Mouse (Mus musculus): Measurements from ENCODE around the gene Rab11fip5. TPM values are rescaled to one million over a fixed set of nuclear protein-coding genes. Genes with fewer than 3 reads are reported as not detected.

The Rab11fip5 gene
- polyA plus RNA-seq, 1 experiment from 2014 or later: 21.3 TPM

- Histone ChIP-seq H3K27me3 (ENCODE audit: control insufficient read depth, insufficient read depth, low read length) (no peaks in the 10 kb centered on the region), H3K27ac (no peak overlapping the region), H3K9ac (no peak overlapping the region), H3K36me3 (replicated peaks; ENCODE audit: control insufficient read depth, insufficient read depth) (no peaks in the 10 kb centered on the region), H3K9me3 (ENCODE audit: control insufficient read depth, low read length) (no peaks in the 10 kb centered on the region), H3K4me3 (replicated peaks; ENCODE audit: low read length) (no peak overlapping the region), H3K4me1 (replicated peaks; ENCODE audit: control insufficient read depth, insufficient read depth, low read length) (peaks cover 5% of the 10 kb centered on the region; the same call in 1 of the 2 replicates), H3K4me2 (replicated peaks) (no peak overlapping the region)
- 87% methylated on average over 2 of the region's 2 CpGs for WGBS
- DNase-seq (ENCODE audit: low spot score) (no peak), ATAC-seq (ENCODE audit: low FRiP score) (no peak)
Measured at GRCm38 (mm10) chr6:85316211-85316610, 58.2 kb downstream of the Rab11fip5 start.

- Histone ChIP-seq H3K36me3 (replicated peaks; ENCODE audit: control insufficient read depth, insufficient read depth) (no peaks in the 10 kb centered on the region), H3K9ac (no peak overlapping the region), H3K4me1 (replicated peaks; ENCODE audit: control insufficient read depth, insufficient read depth, low read length) (peaks cover 5% of the 10 kb centered on the region; the same call in 1 of the 2 replicates), H3K27me3 (ENCODE audit: control insufficient read depth, insufficient read depth, low read length) (no peaks in the 10 kb centered on the region), H3K4me3 (replicated peaks; ENCODE audit: low read length) (no peak overlapping the region), H3K4me2 (replicated peaks) (no peak overlapping the region), H3K9me3 (ENCODE audit: control insufficient read depth, low read length) (no peaks in the 10 kb centered on the region), H3K27ac (peak overlapping the region; percentile 58)
- DNase-seq (ENCODE audit: low spot score): no peak
- WGBS: 32% methylated on average over 9 of the region's 9 CpGs
- no peak for ATAC-seq (ENCODE audit: low FRiP score)
Measured at GRCm38 (mm10) chr6:85314064-85314798, 60.2 kb downstream of the Rab11fip5 start.

- WGBS: 55% methylated on average over 4 of the region's 4 CpGs
- H3K4me2 ChIP-seq (replicated peaks): no peak overlapping the region
- no peaks in the 10 kb centered on the region for H3K36me3 ChIP-seq (replicated peaks; ENCODE audit: control insufficient read depth, insufficient read depth)
- no peak overlapping the region for H3K4me3 ChIP-seq (replicated peaks; ENCODE audit: low read length)
- H3K27ac ChIP-seq: no peak overlapping the region
- H3K4me1 ChIP-seq (replicated peaks; ENCODE audit: control insufficient read depth, insufficient read depth, low read length): 0 out of 2 replicates have a peak, but pooled peaks cover 4% of the 10 kb centered on the region
- ATAC-seq (ENCODE audit: low FRiP score): no peak
- no peak for DNase-seq (ENCODE audit: low spot score)
- no peaks in the 10 kb centered on the region for H3K27me3 ChIP-seq (ENCODE audit: control insufficient read depth, insufficient read depth, low read length)
- H3K9me3 ChIP-seq (ENCODE audit: control insufficient read depth, low read length): no peaks in the 10 kb centered on the region
- H3K9ac ChIP-seq: no peak overlapping the region
Measured at GRCm38 (mm10) chr6:85307894-85308293, 66.5 kb downstream of the Rab11fip5 start.

GRCm38 (mm10) chr6:85306375-85306774 is 68.1 kb downstream of the Rab11fip5 start:
- 95% methylated on average over 3 of the region's 3 CpGs for whole genome bisulfite sequencing
- no peaks in the 10 kb centered on the region for H3K36me3 ChIP-seq (replicated peaks; ENCODE audit: control insufficient read depth, insufficient read depth)

GRCm38 (mm10) chr6:85305826-85306225 is 68.6 kb downstream of the Rab11fip5 start:
- peaks cover 9% of the 10 kb centered on the region; the same call in 1 of the 2 replicates for H3K4me1 ChIP-seq (replicated peaks; ENCODE audit: control insufficient read depth, insufficient read depth, low read length)
- no peak overlapping the region for H3K9ac ChIP-seq
- no peaks in the 10 kb centered on the region for H3K9me3 ChIP-seq (ENCODE audit: control insufficient read depth, low read length)
- no peak for ATAC-seq (ENCODE audit: low FRiP score)
- H3K36me3 ChIP-seq (replicated peaks; ENCODE audit: control insufficient read depth, insufficient read depth): no peaks in the 10 kb centered on the region
- H3K27ac ChIP-seq: no peak overlapping the region
- no peaks in the 10 kb centered on the region for H3K27me3 ChIP-seq (ENCODE audit: control insufficient read depth, insufficient read depth, low read length)
- H3K4me2 ChIP-seq (replicated peaks): no peak overlapping the region
- H3K4me3 ChIP-seq (replicated peaks; ENCODE audit: low read length): no peak overlapping the region
- no peak for DNase-seq (ENCODE audit: low spot score)

More at GRCm38 (mm10) chr6:85306375-85306774, 68.1 kb downstream of the Rab11fip5 start:
- peaks cover 9% of the 10 kb centered on the region; the same call in 1 of the 2 replicates for H3K4me1 ChIP-seq (replicated peaks; ENCODE audit: control insufficient read depth, insufficient read depth, low read length)
- no peak overlapping the region for H3K4me3 ChIP-seq (replicated peaks; ENCODE audit: low read length)
- H3K4me2 ChIP-seq (replicated peaks): no peak overlapping the region
- no peak overlapping the region for H3K27ac ChIP-seq
- H3K9ac ChIP-seq: no peak overlapping the region
- DNase-seq (ENCODE audit: low spot score) (no peak), ATAC-seq (ENCODE audit: low FRiP score) (no peak)
- H3K9me3 ChIP-seq (ENCODE audit: control insufficient read depth, low read length): no peaks in the 10 kb centered on the region
- no peaks in the 10 kb centered on the region for H3K27me3 ChIP-seq (ENCODE audit: control insufficient read depth, insufficient read depth, low read length)

- no peak overlapping the region for H3K27ac ChIP-seq
- H3K36me3 ChIP-seq (replicated peaks; ENCODE audit: control insufficient read depth, insufficient read depth): no peaks in the 10 kb centered on the region
- H3K9ac ChIP-seq: no peak overlapping the region
- H3K27me3 ChIP-seq (ENCODE audit: control insufficient read depth, insufficient read depth, low read length): no peaks in the 10 kb centered on the region
- H3K4me2 ChIP-seq (replicated peaks): no peak overlapping the region
- H3K9me3 ChIP-seq (ENCODE audit: control insufficient read depth, low read length): no peaks in the 10 kb centered on the region
- DNase-seq (ENCODE audit: low spot score): no peak
- no peak overlapping the region for H3K4me3 ChIP-seq (replicated peaks; ENCODE audit: low read length)
- WGBS: 67% methylated on average over 5 of the region's 5 CpGs
- no peak for ATAC-seq (ENCODE audit: low FRiP score)
- H3K4me1 ChIP-seq (replicated peaks; ENCODE audit: control insufficient read depth, insufficient read depth, low read length): peaks cover 9% of the 10 kb centered on the region; the same call in 1 of the 2 replicates
Measured at GRCm38 (mm10) chr6:85304966-85305365, 69.5 kb downstream of the Rab11fip5 start.

GRCm38 (mm10) chr6:85302326-85303055 is 71.9 kb downstream of the Rab11fip5 start:
- no peak overlapping the region for H3K4me2 ChIP-seq (replicated peaks)
- no peaks in the 10 kb centered on the region for H3K27me3 ChIP-seq (ENCODE audit: control insufficient read depth, insufficient read depth, low read length)
- peak; percentile 79 for DNase-seq (ENCODE audit: low spot score)

GRCm38 (mm10) chr6:85295384-85296167 is 78.9 kb downstream of the Rab11fip5 start:
- Histone ChIP-seq H3K4me2 (replicated peaks) (no peak overlapping the region), H3K27ac (no peak overlapping the region), H3K36me3 (replicated peaks; ENCODE audit: control insufficient read depth, insufficient read depth) (no peaks in the 10 kb centered on the region), H3K27me3 (ENCODE audit: control insufficient read depth, insufficient read depth, low read length) (no peaks in the 10 kb centered on the region), H3K4me1 (replicated peaks; ENCODE audit: control insufficient read depth, insufficient read depth, low read length) (peaks cover 10% of the 10 kb centered on the region), H3K4me3 (replicated peaks; ENCODE audit: low read length) (no peak overlapping the region), H3K9me3 (ENCODE audit: control insufficient read depth, low read length) (no peaks in the 10 kb centered on the region), H3K9ac (no peak overlapping the region)
- DNase-seq (ENCODE audit: low spot score) (peak; percentile 41), ATAC-seq (ENCODE audit: low FRiP score) (no peak; the same call in 1 of the 2 replicates)
- 74% methylated on average over 7 of the region's 7 CpGs for WGBS

More at GRCm38 (mm10) chr6:85302326-85303055, 71.9 kb downstream of the Rab11fip5 start:
- H3K9ac ChIP-seq: no peak overlapping the region
- peak overlapping the region; percentile 80 for H3K27ac ChIP-seq
- no peaks in the 10 kb centered on the region for H3K9me3 ChIP-seq (ENCODE audit: control insufficient read depth, low read length)
- peaks cover 9% of the 10 kb centered on the region; the same call in 1 of the 2 replicates for H3K4me1 ChIP-seq (replicated peaks; ENCODE audit: control insufficient read depth, insufficient read depth, low read length)
- no peaks in the 10 kb centered on the region for H3K36me3 ChIP-seq (replicated peaks; ENCODE audit: control insufficient read depth, insufficient read depth)
- WGBS: 33% methylated on average over 3 of the region's 3 CpGs
- H3K4me3 ChIP-seq (replicated peaks; ENCODE audit: low read length): no peak overlapping the region
- peak; percentile 87 for ATAC-seq (ENCODE audit: low FRiP score)

- ATAC-seq (ENCODE audit: low FRiP score) (0 out of 2 replicates have a peak, but pooled peaks have one; percentile 46), DNase-seq (ENCODE audit: low spot score) (no peak)
- Histone ChIP-seq H3K4me2 (replicated peaks) (no peak overlapping the region), H3K27me3 (ENCODE audit: control insufficient read depth, insufficient read depth, low read length) (no peaks in the 10 kb centered on the region), H3K27ac (no peak overlapping the region), H3K4me3 (replicated peaks; ENCODE audit: low read length) (no peak overlapping the region), H3K4me1 (replicated peaks; ENCODE audit: control insufficient read depth, insufficient read depth, low read length) (peaks cover 10% of the 10 kb centered on the region), H3K9me3 (ENCODE audit: control insufficient read depth, low read length) (no peaks in the 10 kb centered on the region), H3K9ac (no peak overlapping the region), H3K36me3 (replicated peaks; ENCODE audit: control insufficient read depth, insufficient read depth) (no peaks in the 10 kb centered on the region)
- 41% methylated on average over 5 of the region's 5 CpGs for WGBS
Measured at GRCm38 (mm10) chr6:85294004-85294379, 80.4 kb downstream of the Rab11fip5 start.

Measured in hindbrain, embryonic 14.5 days (tissue).